Mouse (Mus musculus) bone marrow, adult 2 months (tissue): ENCODE measurements around the gene Amigo1.

ENCODE experiments used
- CTCF ChIP-seq: fragments of 200-500 bp; IDR thresholded peaks from 2 replicates; pipeline ENCODE4 v1.5.1; 2011; ENCODE audit warnings: low read length, control low read depth; ENCODE audit not compliant: control insufficient read depth, insufficient read depth
- POLR2A ChIP-seq: fragments of 200-500 bp; IDR thresholded peaks from 2 replicates; pipeline ENCODE4 v1.6.1; 2011; ENCODE audit warnings: low read depth, mild to moderate bottlenecking, control low read depth, low read length, borderline replicate concordance; ENCODE audit not compliant: control insufficient read depth

DNA sequence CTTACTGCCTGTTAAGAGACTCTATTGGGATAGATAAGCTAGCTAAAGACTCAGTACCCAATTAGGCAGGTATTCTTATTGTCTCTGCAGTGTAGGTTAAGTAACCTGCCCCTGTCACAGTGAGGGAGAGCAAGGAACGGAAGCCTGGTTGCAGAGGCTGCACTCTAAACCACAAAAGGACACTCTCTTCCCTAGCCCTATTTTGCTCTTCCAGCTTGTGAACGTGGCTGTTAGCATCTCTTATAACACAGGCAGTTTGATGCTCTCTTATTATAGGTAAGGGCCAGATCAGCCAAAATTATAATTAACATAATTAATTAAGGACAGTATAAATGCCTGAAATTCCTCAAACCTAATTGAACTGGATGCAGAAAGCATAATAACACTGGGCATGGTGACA, 5.6 kb upstream of the Amigo1 start:
- TF ChIP-seq POLR2A (no peak), CTCF (no peak)
